Mouse (Mus musculus) midbrain, postnatal 0 days (tissue): ENCODE data around the gene Arcn1. TPM values are rescaled to one million over a fixed set of nuclear protein-coding genes. Genes with fewer than 3 reads are reported as not detected.
"Not testable (repeated sequence)": the region's sequence is repeated elsewhere in the genome, so short reads cannot be mapped to it uniquely, and the experiment has no call there.

Experiments
- ATAC-seq: fragments of 200-750 bp; cut with Nextera tagmentation; 2 replicates; pipeline ENCODE4 v1.8.0; 2017; ENCODE audit warnings: moderate number of reproducible peaks, mild to moderate bottlenecking, moderate TSS enrichment, moderate library complexity; ENCODE audit not compliant: low FRiP score
- DNase-seq: peaks from one replicate; pipeline ENCODE4 v3.0.0-alpha.2; 2015; ENCODE audit warnings: low spot score
- H3K27ac ChIP-seq: fragments of 300-500 bp; sonication (generic); 2 replicates; pipeline ENCODE4 v1.5.1; 2014; ENCODE audit warnings: low read depth, mild to moderate bottlenecking, low read length, mixed read lengths
- H3K27me3 ChIP-seq: fragments of 300-500 bp; sonication (generic); 2 replicates; pipeline ENCODE4 v1.6.1; 2014; ENCODE audit warnings: low read length, control low read depth, mixed read lengths; ENCODE audit not compliant: insufficient read depth
- H3K36me3 ChIP-seq: fragments of 300-500 bp; sonication (generic); 2 replicates; pipeline ENCODE4 v1.6.1; 2014; ENCODE audit warnings: low read length, control low read depth, mixed read lengths; ENCODE audit not compliant: insufficient read depth
- H3K4me1 ChIP-seq: fragments of 300-500 bp; sonication (generic); 2 replicates; pipeline ENCODE4 v1.6.1; 2014; ENCODE audit warnings: mild to moderate bottlenecking, control low read depth, antibody characterized with exemption, low read length, mixed read lengths; ENCODE audit not compliant: insufficient read depth
- H3K4me2 ChIP-seq: fragments of 300-500 bp; sonication (generic); 2 replicates; pipeline ENCODE4 v1.6.1; 2014; ENCODE audit warnings: low read depth, mild to moderate bottlenecking, low read length, mixed read lengths; ENCODE audit not compliant: poor library complexity, severe bottlenecking
- H3K4me3 ChIP-seq: fragments of 300-500 bp; sonication (generic); 2 replicates; pipeline ENCODE4 v1.5.1; 2014; ENCODE audit warnings: low read depth, mild to moderate bottlenecking, low read length, moderate library complexity
- H3K9ac ChIP-seq: fragments of 300-500 bp; sonication (generic); replicated peaks from 2 replicates; pipeline ENCODE4 v1.6.1; 2014; ENCODE audit warnings: mild to moderate bottlenecking, low read length, moderate library complexity, mixed read lengths; ENCODE audit not compliant: poor library complexity, severe bottlenecking
- H3K9me3 ChIP-seq: fragments of 300-500 bp; sonication (generic); 2 replicates; pipeline ENCODE4 v1.6.1; 2016; ENCODE audit warnings: low read length, control low read depth
- CTCF ChIP-seq: IDR thresholded peaks from 2 replicates; pipeline ENCODE4 v1.5.1; 2016; ENCODE audit warnings: antibody characterized with exemption, mild to moderate bottlenecking
- WGBS: fragments of 180-500 bp; shearing (Covaris S2); extraction: QIAGEN DNeasy Blood & Tissue Kit; methylation state at CpG from one replicate; pipeline ENCODE4 v1.1.7; 2014; 5-methylcytosine and 5-hydroxymethylcytosine counted together
- polyA plus RNA-seq: library from polyadenylated mRNA; unstranded; fragments of >200 nt; fragmentation: Nextera tagmentation; extraction: Ambion mirVana; gene quantifications from 2 replicates; pipeline ENCODE4 v1.2.1, GENCODE M21; 2015
- total RNA-seq: library from RNA; depleted of rRNA; stranded (reverse); fragments of >200 nt; gene quantifications from 2 replicates; pipeline ENCODE4 v1.2.3, GENCODE M21; 2014

Arcn1 gene
- total and polyA plus RNA-seq, 2 experiments from 2014 or later: 93.7 to 106 TPM

- no peak for DNase-seq
- H3K9ac ChIP-seq: no peak overlapping the region
- H3K36me3 ChIP-seq: peaks cover 50% of the 10 kb centered on the region
Observed at GRCm38 (mm10) chr9:44792842-44793241, 25.2 kb upstream of the Arcn1 start.

GRCm38 (mm10) chr9:44772750-44773651 lies 5.4 kb upstream of the Arcn1 start:
- H3K4me1 ChIP-seq: no peaks in the 10 kb centered on the region
- WGBS: under 1% methylated on average over 41 of the region's 41 CpGs
- TF ChIP-seq CTCF: peak; percentile 94

More at GRCm38 (mm10) chr9:44792842-44793241, 25.2 kb upstream of the Arcn1 start:
- H3K27me3 ChIP-seq: no peaks in the 10 kb centered on the region
- no peak overlapping the region for H3K4me3 ChIP-seq
- H3K4me1 ChIP-seq: no peaks in the 10 kb centered on the region
- no peak for ATAC-seq
- H3K4me2 ChIP-seq: no peak overlapping the region
- no peak for TF ChIP-seq CTCF
- 78% methylated on average over 9 of the region's 9 CpGs for WGBS
- H3K27ac ChIP-seq: no peak overlapping the region
- H3K9me3 ChIP-seq: no peaks in the 10 kb centered on the region

GRCm38 (mm10) chr9:44772392-44772749 lies 4.7 kb upstream of the Arcn1 start:
- Histone ChIP-seq H3K9me3 (no peaks in the 10 kb centered on the region), H3K4me1 (no peaks in the 10 kb centered on the region), H3K27me3 (no peaks in the 10 kb centered on the region), H3K36me3 (0 out of 2 replicates have a peak, but pooled peaks cover 4% of the 10 kb centered on the region), H3K4me2 (no peak overlapping the region), H3K4me3 (no peak overlapping the region), H3K27ac (peak overlapping the region; percentile 65; the same call in 1 of the 2 replicates), H3K9ac (no peak overlapping the region)
- no peak for TF ChIP-seq CTCF
- ATAC-seq: no peak
- 26% methylated on average over 5 of the region's 5 CpGs for WGBS
- DNase-seq: no peak

More at GRCm38 (mm10) chr9:44772750-44773651, 5.4 kb upstream of the Arcn1 start:
- Histone ChIP-seq H3K9ac (peak overlapping the region; percentile 91), H3K4me3 (peak overlapping the region; percentile 63), H3K27me3 (no peaks in the 10 kb centered on the region), H3K9me3 (no peaks in the 10 kb centered on the region), H3K27ac (peak overlapping the region; percentile 83), H3K36me3 (0 out of 2 replicates have a peak, but pooled peaks cover 4% of the 10 kb centered on the region), H3K4me2 (peak overlapping the region; percentile 87)
- DNase-seq: peak; percentile 98
- ATAC-seq: peak; percentile 99

GRCm38 (mm10) chr9:44771376-44771775 lies 3.7 kb upstream of the Arcn1 start:
- Histone ChIP-seq H3K9ac (no peak overlapping the region), H3K4me3 (no peak overlapping the region), H3K36me3 (no peaks in the 10 kb centered on the region), H3K27me3 (no peaks in the 10 kb centered on the region), H3K9me3 (no peaks in the 10 kb centered on the region), H3K4me2 (no peak overlapping the region), H3K4me1 (no peaks in the 10 kb centered on the region), H3K27ac (no peak overlapping the region)
- 92% methylated on average over 5 of the region's 5 CpGs for WGBS
- TF ChIP-seq CTCF: no peak; the same call in 1 of the 2 replicates
- DNase-seq (no peak), ATAC-seq (no peak)

GRCm38 (mm10) chr9:44768029-44768394 lies 367 bp upstream of the Arcn1 start:
- not testable (repeated sequence) for H3K9me3 ChIP-seq, H3K9ac ChIP-seq, ATAC-seq, H3K27ac ChIP-seq, H3K36me3 ChIP-seq, DNase-seq, H3K4me1 ChIP-seq, H3K27me3 ChIP-seq
- Histone ChIP-seq H3K4me2 (peak overlapping the region; percentile 71; the same call in 1 of the 2 replicates), H3K4me3 (peak overlapping the region; percentile 100)
- 49% methylated on average over 7 of the region's 9 CpGs for WGBS

GRCm38 (mm10) chr9:44760873-44761272 lies 6.8 kb downstream of the Arcn1 start:
- H3K36me3 ChIP-seq: peaks cover 7% of the 10 kb centered on the region; the same call in 1 of the 2 replicates
- 89% methylated on average over 2 of the region's 2 CpGs for WGBS
- H3K4me2 ChIP-seq: no peak overlapping the region
- H3K27me3 ChIP-seq: no peaks in the 10 kb centered on the region
- ATAC-seq: no peak
- no peak overlapping the region for H3K27ac ChIP-seq
- no peak overlapping the region for H3K9ac ChIP-seq
- H3K9me3 ChIP-seq: no peaks in the 10 kb centered on the region
- no peak for DNase-seq
- TF ChIP-seq CTCF: no peak
- 0 out of 2 replicates have a peak, but pooled peaks cover 4% of the 10 kb centered on the region for H3K4me1 ChIP-seq
- no peak overlapping the region for H3K4me3 ChIP-seq
